Mouse (Mus musculus) lung, postnatal 0 days (tissue): Measurements from ENCODE around the gene Lrp11. TPM values are rescaled to one million over a fixed set of nuclear protein-coding genes. Genes with fewer than 3 reads are reported as not detected.

Experiments
- ATAC-seq: fragments of 200-750 bp; cut with Nextera tagmentation; 2 replicates; pipeline ENCODE4 v1.8.0; 2017; ENCODE audit warnings: moderate library complexity
- DNase-seq: peaks from one replicate; pipeline ENCODE4 v3.0.0-alpha.2; 2016; ENCODE audit warnings: low spot score
- H3K27ac ChIP-seq: fragments of 300-500 bp; sonication (generic); 2 replicates; pipeline ENCODE4 v1.5.1; 2014; ENCODE audit warnings: antibody characterized with exemption, mild to moderate bottlenecking, low read length, mixed read lengths
- H3K27me3 ChIP-seq: fragments of 300-500 bp; sonication (generic); replicated peaks from 2 replicates; pipeline ENCODE4 v1.6.1; 2014; ENCODE audit warnings: low read length, mixed read lengths; ENCODE audit not compliant: insufficient read depth
- H3K36me3 ChIP-seq: fragments of 300-500 bp; sonication (generic); 2 replicates; pipeline ENCODE4 v1.6.1; 2014; ENCODE audit warnings: low read length, mixed read lengths; ENCODE audit not compliant: insufficient read depth
- H3K4me1 ChIP-seq: fragments of 300-500 bp; sonication (generic); 2 replicates; pipeline ENCODE4 v1.6.1; 2014; ENCODE audit warnings: antibody characterized with exemption, low read depth, low read length, mixed read lengths; ENCODE audit not compliant: insufficient read depth
- H3K4me2 ChIP-seq: fragments of 300-500 bp; sonication (generic); replicated peaks from 2 replicates; pipeline ENCODE4 v1.6.1; 2014; ENCODE audit warnings: low read depth, mild to moderate bottlenecking, low read length, moderate library complexity, mixed read lengths
- H3K4me3 ChIP-seq: fragments of 300-500 bp; sonication (generic); 2 replicates; pipeline ENCODE4 v1.5.1; 2014; ENCODE audit warnings: low read depth, low read length
- H3K9ac ChIP-seq: fragments of 300-500 bp; sonication (generic); replicated peaks from 2 replicates; pipeline ENCODE4 v1.6.1; 2014; ENCODE audit warnings: low read depth, mild to moderate bottlenecking
- H3K9me3 ChIP-seq: fragments of 300-500 bp; sonication (generic); 2 replicates; pipeline ENCODE4 v1.6.1; 2016; ENCODE audit warnings: low read length, mixed read lengths
- CTCF ChIP-seq: IDR thresholded peaks from 2 replicates; pipeline ENCODE4 v1.5.1; 2016; ENCODE audit warnings: antibody characterized with exemption, mild to moderate bottlenecking
- EP300 ChIP-seq: IDR thresholded peaks from 2 replicates; pipeline ENCODE4 v1.6.1; 2016; ENCODE audit warnings: antibody characterized with exemption, mild to moderate bottlenecking, control low read depth
- WGBS: fragments of 180-500 bp; shearing (Covaris S2); extraction: QIAGEN DNeasy Blood & Tissue Kit; methylation state at CpG from one replicate; pipeline ENCODE4 v1.1.7; 2014; 5-methylcytosine and 5-hydroxymethylcytosine counted together
- polyA plus RNA-seq: library from polyadenylated mRNA; unstranded; fragments of >200 nt; fragmentation: Nextera tagmentation; extraction: Ambion mirVana; gene quantifications from 2 replicates; pipeline ENCODE4 v1.2.1, GENCODE M21; 2015

The Lrp11 gene
- polyA plus RNA-seq, 1 experiment from 2014 or later, result 1.8 TPM

GRCm38 (mm10) chr10:7590234-7590689 is 662 bp downstream of the Lrp11 start:
- Histone ChIP-seq H3K27me3 (no peaks in the 10 kb centered on the region), H3K36me3 (no peaks in the 10 kb centered on the region), H3K9ac (no peak overlapping the region), H3K4me2 (peak overlapping the region; percentile 98), H3K27ac (no peak overlapping the region), H3K9me3 (no peaks in the 10 kb centered on the region), H3K4me3 (peak overlapping the region; percentile 57), H3K4me1 (peaks cover 6% of the 10 kb centered on the region; the same call in 1 of the 2 replicates)
- WGBS, result under 1% methylated on average over 44 of the region's 54 CpGs
- DNase-seq (no peak), ATAC-seq (peak; percentile 3)
- no peak for TF ChIP-seq EP300
- no peak for TF ChIP-seq CTCF

GRCm38 (mm10) chr10:7590792-7591191 is 1.2 kb downstream of the Lrp11 start:
- Histone ChIP-seq H3K4me3 (no peak overlapping the region), H3K9ac (no peak overlapping the region), H3K27me3 (no peaks in the 10 kb centered on the region), H3K4me2 (peak overlapping the region; percentile 98; the same call in 1 of the 2 replicates), H3K9me3 (no peaks in the 10 kb centered on the region), H3K36me3 (no peaks in the 10 kb centered on the region), H3K4me1 (peaks cover 6% of the 10 kb centered on the region; the same call in 1 of the 2 replicates), H3K27ac (no peak overlapping the region)
- ATAC-seq, result no peak
- no peak for DNase-seq
- TF ChIP-seq EP300 (no peak), CTCF (no peak)
- WGBS, result 7% methylated on average over 8 of the region's 8 CpGs

GRCm38 (mm10) chr10:7594797-7595196 is 5.2 kb downstream of the Lrp11 start:
- H3K4me1 ChIP-seq, result peaks cover 6% of the 10 kb centered on the region; the same call in 1 of the 2 replicates
- TF ChIP-seq EP300 (no peak), CTCF (no peak)
- no peaks in the 10 kb centered on the region for H3K9me3 ChIP-seq
- H3K27ac ChIP-seq, result no peak overlapping the region
- H3K36me3 ChIP-seq, result no peaks in the 10 kb centered on the region
- H3K4me2 ChIP-seq, result no peak overlapping the region
- no peaks in the 10 kb centered on the region for H3K27me3 ChIP-seq
- DNase-seq (no peak), ATAC-seq (no peak)
- H3K4me3 ChIP-seq, result no peak overlapping the region
- 29% methylated on average over 7 of the region's 7 CpGs for WGBS
- H3K9ac ChIP-seq, result no peak overlapping the region

- WGBS, result 38% methylated on average over 1 of the region's 1 CpGs
- Histone ChIP-seq H3K9ac (no peak overlapping the region), H3K36me3 (no peaks in the 10 kb centered on the region), H3K27me3 (no peaks in the 10 kb centered on the region), H3K4me3 (no peak overlapping the region), H3K9me3 (no peaks in the 10 kb centered on the region), H3K27ac (no peak overlapping the region), H3K4me1 (no peaks in the 10 kb centered on the region), H3K4me2 (no peak overlapping the region)
- TF ChIP-seq EP300 (no peak), CTCF (no peak)
- no peak for DNase-seq
- ATAC-seq, result no peak
Measured at GRCm38 (mm10) chr10:7596251-7596650, 6.7 kb downstream of the Lrp11 start.

- WGBS, result 86% methylated on average over 7 of the region's 7 CpGs
- Histone ChIP-seq H3K27me3 (no peaks in the 10 kb centered on the region), H3K9me3 (no peaks in the 10 kb centered on the region), H3K27ac (no peak overlapping the region), H3K4me3 (no peak overlapping the region), H3K9ac (no peak overlapping the region), H3K4me1 (no peaks in the 10 kb centered on the region), H3K4me2 (no peak overlapping the region), H3K36me3 (no peaks in the 10 kb centered on the region)
- DNase-seq (no peak), ATAC-seq (no peak)
- TF ChIP-seq EP300 (no peak), CTCF (no peak)
Measured at GRCm38 (mm10) chr10:7598177-7598576, 8.6 kb downstream of the Lrp11 start.

GRCm38 (mm10) chr10:7600647-7601046 is 11.0 kb downstream of the Lrp11 start:
- DNase-seq, result peak; percentile 78
- no peak overlapping the region for H3K27ac ChIP-seq
- H3K9ac ChIP-seq, result no peak overlapping the region
- no peaks in the 10 kb centered on the region for H3K27me3 ChIP-seq
- WGBS, result 11% methylated on average over 6 of the region's 6 CpGs
- H3K4me1 ChIP-seq, result no peaks in the 10 kb centered on the region
- TF ChIP-seq CTCF (peak; percentile 92), EP300 (no peak)
- no peaks in the 10 kb centered on the region for H3K9me3 ChIP-seq
- H3K4me3 ChIP-seq, result no peak overlapping the region
- ATAC-seq, result peak; percentile 47; the same call in 1 of the 2 replicates
- H3K36me3 ChIP-seq, result no peaks in the 10 kb centered on the region
- H3K4me2 ChIP-seq, result no peak overlapping the region

- Histone ChIP-seq H3K27ac (no peak overlapping the region), H3K36me3 (no peaks in the 10 kb centered on the region), H3K4me1 (no peaks in the 10 kb centered on the region), H3K4me3 (no peak overlapping the region), H3K9ac (no peak overlapping the region), H3K9me3 (no peaks in the 10 kb centered on the region), H3K4me2 (no peak overlapping the region), H3K27me3 (no peaks in the 10 kb centered on the region)
- TF ChIP-seq CTCF, result no peak
- no peak for TF ChIP-seq EP300
- DNase-seq, result no peak
- ATAC-seq, result no peak
- 73% methylated on average over 2 of the region's 2 CpGs for WGBS
Measured at GRCm38 (mm10) chr10:7605168-7605567, 15.6 kb downstream of the Lrp11 start.
